Mouse (Mus musculus) kidney, embryonic 14.5 days (tissue): ENCODE results near the gene Myoz1. TPM values are rescaled to one million over a fixed set of nuclear protein-coding genes. Genes with fewer than 3 reads are reported as not detected.

ENCODE experiments used
- ATAC-seq: fragments of 200-750 bp; cut with Nextera tagmentation; 2 replicates; pipeline ENCODE4 v1.8.0; 2017; ENCODE audit warnings: moderate number of reproducible peaks, mild to moderate bottlenecking, moderate TSS enrichment, moderate library complexity; ENCODE audit not compliant: low FRiP score, low TSS enrichment
- H3K27ac ChIP-seq: fragments of 300-500 bp; sonication (generic); 2 replicates; pipeline ENCODE4 v1.5.1; 2014; ENCODE audit warnings: low read depth, mild to moderate bottlenecking, low read length, moderate library complexity, mixed read lengths
- H3K27me3 ChIP-seq: fragments of 300-500 bp; sonication (generic); 2 replicates; pipeline ENCODE4 v1.6.1; 2014; ENCODE audit warnings: mild to moderate bottlenecking, low read length; ENCODE audit not compliant: control insufficient read depth, insufficient read depth
- H3K36me3 ChIP-seq: fragments of 300-500 bp; sonication (generic); 2 replicates; pipeline ENCODE4 v1.6.1; 2014; ENCODE audit warnings: low read length, mixed read lengths; ENCODE audit not compliant: control insufficient read depth, insufficient read depth
- H3K4me1 ChIP-seq: fragments of 300-500 bp; sonication (generic); 2 replicates; pipeline ENCODE4 v1.6.1; 2014; ENCODE audit warnings: low read length, mixed read lengths; ENCODE audit not compliant: control insufficient read depth, insufficient read depth
- H3K4me2 ChIP-seq: fragments of 300-500 bp; sonication (generic); replicated peaks from 2 replicates; pipeline ENCODE4 v1.6.1; 2014; ENCODE audit warnings: low read depth, mild to moderate bottlenecking, low read length
- H3K4me3 ChIP-seq: fragments of 300-500 bp; sonication (generic); 2 replicates; pipeline ENCODE4 v1.5.1; 2014; ENCODE audit warnings: mild to moderate bottlenecking, low read length
- H3K9ac ChIP-seq: fragments of 300-500 bp; sonication (generic); 2 replicates; pipeline ENCODE4 v1.6.1; 2014; ENCODE audit warnings: low read depth, mild to moderate bottlenecking, low read length, moderate library complexity
- H3K9me3 ChIP-seq: fragments of 300-500 bp; sonication (generic); 2 replicates; pipeline ENCODE4 v1.6.1; 2016; ENCODE audit warnings: low read length; ENCODE audit not compliant: control insufficient read depth
- WGBS: fragments of 180-500 bp; shearing (Covaris S2); extraction: QIAGEN DNeasy Blood & Tissue Kit; methylation state at CpG from one replicate; pipeline ENCODE4 v1.1.7; 2014; 5-methylcytosine and 5-hydroxymethylcytosine counted together
- polyA plus RNA-seq: library from polyadenylated mRNA; unstranded; fragments of >200 nt; fragmentation: Nextera tagmentation; extraction: Ambion mirVana; gene quantifications from 2 replicates; pipeline ENCODE4 v1.2.1, GENCODE M21; 2014

The Myoz1 gene
- polyA plus RNA-seq, 1 experiment from 2014 or later, result 1.6 TPM

DNA sequence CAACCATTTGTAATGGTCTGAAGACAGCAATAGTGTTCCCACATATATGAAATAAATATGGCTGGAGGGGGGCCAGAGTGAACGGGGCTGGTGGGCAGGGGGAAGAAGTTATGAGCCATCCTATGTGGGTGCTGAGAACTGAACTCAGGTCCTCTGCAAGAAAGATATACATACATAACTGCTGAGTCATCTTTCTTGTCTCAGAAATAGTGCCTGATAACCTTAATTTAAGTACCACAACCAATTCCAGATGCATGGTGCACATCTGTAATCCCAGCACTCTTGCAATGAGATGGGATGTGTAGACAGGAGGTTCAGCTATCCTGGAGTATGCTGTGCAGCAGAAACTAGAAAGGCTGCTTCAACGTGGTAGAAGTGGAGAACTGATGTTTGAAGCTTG, 25.4 kb upstream of the Myoz1 start:
- Histone ChIP-seq H3K4me3 (no peak overlapping the region), H3K27ac (no peak overlapping the region), H3K9ac (no peak overlapping the region), H3K4me2 (no peak overlapping the region), H3K36me3 (peaks cover 94% of the 10 kb centered on the region), H3K9me3 (no peaks in the 10 kb centered on the region), H3K4me1 (no peaks in the 10 kb centered on the region), H3K27me3 (no peaks in the 10 kb centered on the region)
- no peak for ATAC-seq
- WGBS, result 93% methylated on average over 2 of the region's 2 CpGs

DNA sequence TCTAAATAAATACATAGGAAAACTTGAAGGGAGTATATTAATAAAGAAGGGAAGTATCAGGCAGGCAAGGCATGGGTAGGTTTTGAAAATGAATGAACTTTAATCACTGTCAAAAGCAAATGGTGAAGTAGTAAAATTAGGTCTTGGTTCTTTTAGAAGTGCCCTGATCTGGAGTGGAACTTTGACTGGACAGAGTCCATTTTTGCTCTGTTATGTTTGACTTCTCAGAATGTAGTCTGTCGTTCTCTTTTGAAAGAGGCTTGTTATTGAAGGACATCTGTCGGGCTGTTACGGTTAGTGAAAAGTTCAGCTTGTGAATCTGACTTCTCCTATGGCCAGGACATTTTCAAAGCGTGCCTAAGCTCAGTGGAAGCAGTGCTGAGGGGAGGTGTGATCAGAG, 21.6 kb upstream of the Myoz1 start:
- WGBS, result 96% methylated on average over 4 of the region's 4 CpGs
- H3K27me3 ChIP-seq, result no peaks in the 10 kb centered on the region
- no peak overlapping the region for H3K27ac ChIP-seq
- no peak overlapping the region for H3K9ac ChIP-seq
- peaks cover 8% of the 10 kb centered on the region; the same call in 1 of the 2 replicates for H3K4me1 ChIP-seq
- H3K36me3 ChIP-seq, result peaks cover 67% of the 10 kb centered on the region
- H3K4me3 ChIP-seq, result no peak overlapping the region
- H3K4me2 ChIP-seq, result no peak overlapping the region
- no peaks in the 10 kb centered on the region for H3K9me3 ChIP-seq
- ATAC-seq, result no peak

DNA sequence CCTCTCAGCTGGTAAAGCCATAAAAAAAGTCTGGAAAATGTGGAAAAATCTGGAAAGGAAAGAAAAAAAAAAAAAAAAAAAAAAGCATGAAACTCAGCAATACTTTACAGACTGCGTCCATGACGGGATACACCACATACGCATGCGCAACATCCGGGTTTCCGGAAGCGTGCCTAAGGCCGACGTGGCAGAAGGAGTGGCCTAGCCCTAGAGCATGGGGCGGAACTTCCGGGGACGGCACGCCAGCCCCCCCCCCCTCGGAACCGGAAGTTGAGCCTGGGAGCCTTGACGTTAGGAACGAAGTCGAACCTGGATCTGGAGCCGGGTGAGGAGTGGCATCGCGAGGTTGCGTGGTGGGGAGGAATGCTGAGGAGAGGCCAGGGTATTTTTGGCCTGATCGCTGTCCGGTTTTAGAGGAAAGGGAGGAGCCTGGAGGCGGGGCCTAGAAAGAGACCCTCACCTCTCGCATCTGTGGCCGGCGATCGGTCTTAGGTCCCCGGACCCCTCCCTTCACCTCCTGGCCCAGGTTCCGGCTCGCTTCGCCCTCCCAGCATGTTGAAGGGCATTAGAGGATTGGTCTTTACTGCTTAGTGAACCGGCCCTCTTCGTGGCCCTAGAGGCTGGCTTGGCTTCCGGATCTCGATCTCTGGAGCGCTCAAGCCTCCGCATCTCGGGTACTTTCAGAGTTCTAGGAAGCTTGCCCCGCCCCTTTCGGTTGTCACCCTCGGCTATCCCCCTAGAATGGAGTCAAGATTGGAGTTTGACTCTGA, 17.9 kb upstream of the Myoz1 start, which contains the start of gene Sec24c:
TSS of gene Sec24c (plus strand) at position 245 of the 770 bp plus-strand sequence.
- Histone ChIP-seq H3K4me3 (peak within 1 kb of the TSS; percentile 83), H3K27ac (peak within 1 kb of the TSS; percentile 97), H3K36me3 (peaks cover 30% of the 10 kb centered on the region), H3K27me3 (no peaks in the 10 kb centered on the region), H3K9ac (peak within 1 kb of the TSS; percentile 86), H3K4me1 (peaks cover 8% of the 10 kb centered on the region; the same call in 1 of the 2 replicates), H3K9me3 (no peaks in the 10 kb centered on the region), H3K4me2 (peak within 1 kb of the TSS; percentile 88)
- 2% methylated on average over 43 of the region's 43 CpGs for WGBS
- peak; percentile 97 for ATAC-seq

DNA sequence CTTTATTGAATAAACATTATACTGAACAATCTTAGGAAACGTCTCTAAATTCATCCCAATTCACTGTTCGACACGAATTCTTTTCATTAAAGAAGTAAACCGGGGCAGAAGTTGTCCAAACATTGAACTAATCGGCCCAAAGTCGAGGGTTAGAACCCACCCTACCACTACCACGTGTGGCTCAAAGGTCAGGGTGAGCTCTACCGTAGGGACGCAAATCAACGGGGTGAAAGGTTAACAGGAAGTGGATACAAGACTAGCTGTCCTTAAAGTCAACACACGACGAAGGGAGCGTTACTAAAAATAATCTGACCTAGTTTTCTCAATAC, 17.4 kb upstream of the Myoz1 start:
- whole genome bisulfite sequencing, result 12% methylated on average over 13 of the region's 13 CpGs
- Histone ChIP-seq H3K9me3 (no peaks in the 10 kb centered on the region), H3K36me3 (peaks cover 26% of the 10 kb centered on the region), H3K27ac (peak overlapping the region; percentile 97; the same call in 1 of the 2 replicates), H3K27me3 (no peaks in the 10 kb centered on the region), H3K4me1 (peaks cover 8% of the 10 kb centered on the region; the same call in 1 of the 2 replicates), H3K4me2 (peak overlapping the region; percentile 62), H3K9ac (peak overlapping the region; percentile 86), H3K4me3 (peak overlapping the region; percentile 83)
- peak; percentile 66 for ATAC-seq

DNA sequence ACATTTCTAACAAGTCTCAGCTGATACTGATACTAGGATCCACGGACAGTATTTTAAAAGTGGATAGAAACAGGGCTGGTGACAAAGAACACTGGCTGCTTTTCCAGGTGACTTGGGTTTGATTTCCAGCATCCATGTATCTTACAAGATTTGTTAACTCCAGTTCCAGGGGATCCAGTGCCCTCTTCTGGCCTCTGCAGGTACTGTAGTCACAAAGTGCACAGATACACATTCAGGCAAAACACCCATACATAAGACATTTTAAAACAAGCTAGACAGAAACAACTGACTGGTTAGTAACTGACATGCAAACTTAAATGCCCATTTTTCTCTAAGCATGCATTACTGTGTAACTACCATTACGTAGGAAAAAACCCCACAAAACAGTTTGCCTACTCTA, 16.6 kb upstream of the Myoz1 start:
- Histone ChIP-seq H3K9ac (no peak overlapping the region), H3K4me2 (no peak overlapping the region), H3K9me3 (no peaks in the 10 kb centered on the region), H3K36me3 (peaks cover 19% of the 10 kb centered on the region), H3K4me1 (peaks cover 8% of the 10 kb centered on the region; the same call in 1 of the 2 replicates), H3K4me3 (no peak overlapping the region), H3K27ac (no peak overlapping the region), H3K27me3 (no peaks in the 10 kb centered on the region)
- no peak for ATAC-seq
- WGBS, result 91% methylated on average over 2 of the region's 2 CpGs

DNA sequence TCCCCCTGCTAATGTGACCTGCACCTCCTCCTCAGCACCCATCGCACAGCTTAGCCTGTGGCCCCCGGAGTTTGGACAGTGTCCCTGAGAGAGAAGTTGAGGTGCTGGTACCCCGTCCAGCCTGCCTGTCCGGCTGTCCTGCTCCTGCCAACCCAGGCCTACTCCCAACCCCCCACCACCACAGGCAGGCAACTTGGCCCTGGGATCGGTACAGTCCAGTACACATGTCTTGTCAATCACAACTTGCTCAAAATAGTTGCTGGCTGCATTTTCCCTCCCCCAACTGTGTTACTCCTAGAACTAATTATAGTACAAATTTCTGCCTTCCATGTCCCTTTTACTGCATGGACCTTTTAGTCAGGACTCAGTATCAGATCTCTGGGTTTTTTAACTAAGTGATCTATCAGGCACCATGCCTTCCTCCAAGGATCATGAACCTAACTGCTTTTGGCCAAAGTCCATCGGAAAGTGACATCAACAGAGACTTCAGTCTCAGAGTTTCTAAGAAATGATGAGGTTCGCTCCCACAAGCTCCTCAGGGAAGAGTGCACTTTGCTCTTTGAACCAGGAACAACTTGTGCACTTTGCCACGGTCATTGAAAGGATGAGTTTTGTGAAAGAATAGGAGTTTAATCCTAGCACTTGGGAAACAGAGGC, 11.9 kb upstream of the Myoz1 start, which contains the start of gene Synpo2l:
TSS of gene Synpo2l (minus strand) at position 201 of the 657 bp plus-strand sequence.
- Histone ChIP-seq H3K27me3 (0 out of 2 replicates have a peak, but pooled peaks cover 5% of the 10 kb centered on the region), H3K9ac (no peak within 1 kb of the TSS), H3K4me1 (no peaks in the 10 kb centered on the region), H3K27ac (no peak within 1 kb of the TSS), H3K4me2 (no peak within 1 kb of the TSS), H3K9me3 (no peaks in the 10 kb centered on the region), H3K36me3 (no peaks in the 10 kb centered on the region), H3K4me3 (no peak within 1 kb of the TSS)
- no peak for ATAC-seq
- 86% methylated on average over 8 of the region's 8 CpGs for WGBS

DNA sequence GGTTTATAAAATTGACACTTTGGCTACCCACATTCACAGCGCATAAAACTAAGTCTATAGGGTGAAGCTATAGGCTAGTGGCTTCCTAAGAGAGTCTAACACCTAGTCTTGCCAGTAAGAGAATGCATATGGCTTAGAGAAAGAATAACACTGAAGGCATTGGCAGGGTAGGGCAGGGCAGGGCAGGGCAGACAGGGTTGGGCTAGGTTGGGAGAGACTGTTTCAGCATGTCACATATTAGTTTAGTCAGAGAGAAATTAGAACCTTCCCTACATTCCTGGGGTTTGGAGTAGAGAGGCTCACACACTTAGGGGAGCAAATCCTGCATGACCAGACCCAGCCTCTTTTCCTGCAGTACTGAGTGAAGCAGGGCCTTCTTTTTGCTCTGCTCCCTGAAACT, 11.1 kb upstream of the Myoz1 start:
- no peak for ATAC-seq
- WGBS, result 48% methylated on average over 1 of the region's 1 CpGs
- H3K4me3 ChIP-seq, result no peak overlapping the region
- no peaks in the 10 kb centered on the region for H3K36me3 ChIP-seq
- H3K27ac ChIP-seq, result no peak overlapping the region
- no peak overlapping the region for H3K4me2 ChIP-seq
- no peak overlapping the region for H3K9ac ChIP-seq
- no peaks in the 10 kb centered on the region; the same call in 1 of the 2 replicates for H3K4me1 ChIP-seq
- H3K27me3 ChIP-seq, result 0 out of 2 replicates have a peak, but pooled peaks cover 5% of the 10 kb centered on the region
- H3K9me3 ChIP-seq, result no peaks in the 10 kb centered on the region

DNA sequence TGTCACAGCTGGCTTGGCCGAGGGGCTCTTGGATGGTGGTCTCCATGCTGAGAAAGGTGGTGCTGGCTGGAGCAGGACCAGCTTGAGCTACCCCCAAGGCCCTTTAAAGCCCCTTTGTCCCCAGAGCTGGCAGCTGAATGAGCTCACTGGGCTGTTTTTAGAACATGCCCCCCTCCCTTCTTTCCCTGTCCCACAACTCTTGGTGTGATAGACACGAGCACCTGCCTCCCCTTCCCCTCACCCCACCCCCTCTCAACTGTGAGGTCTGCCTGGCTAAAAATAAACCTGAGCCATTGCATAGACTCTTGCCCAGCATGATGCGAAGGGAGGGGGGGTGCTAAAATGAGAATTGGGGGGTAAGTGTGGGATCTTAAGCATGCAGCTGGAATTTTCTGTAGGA, 8.1 kb upstream of the Myoz1 start:
- Histone ChIP-seq H3K36me3 (no peaks in the 10 kb centered on the region), H3K4me3 (no peak overlapping the region), H3K27ac (no peak overlapping the region), H3K4me2 (no peak overlapping the region), H3K27me3 (0 out of 2 replicates have a peak, but pooled peaks cover 5% of the 10 kb centered on the region), H3K4me1 (no peaks in the 10 kb centered on the region; the same call in 1 of the 2 replicates), H3K9me3 (no peaks in the 10 kb centered on the region), H3K9ac (no peak overlapping the region)
- ATAC-seq, result no peak
- 72% methylated on average over 3 of the region's 3 CpGs for WGBS

DNA sequence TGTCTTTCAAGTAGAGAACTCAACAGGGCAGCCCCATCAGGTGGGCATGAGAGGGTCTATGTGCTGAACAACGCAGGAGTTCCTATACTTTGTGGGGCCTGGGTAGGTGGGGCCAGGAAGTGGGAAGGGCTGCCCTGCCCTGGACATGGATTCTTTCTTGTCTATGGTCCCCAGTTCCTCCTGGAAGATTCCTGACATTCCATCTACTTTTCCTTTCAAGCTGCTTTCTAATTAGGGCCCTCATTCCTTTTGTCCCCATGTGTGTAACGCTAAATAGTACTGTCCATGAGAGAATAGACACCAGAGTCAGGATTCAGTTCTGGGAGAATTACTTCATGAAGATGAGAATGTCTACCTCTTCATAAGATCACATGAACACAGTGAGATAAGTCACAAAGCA, 7.3 kb upstream of the Myoz1 start:
- H3K9ac ChIP-seq, result no peak overlapping the region
- ATAC-seq, result no peak
- 72% methylated on average over 2 of the region's 2 CpGs for WGBS
- no peaks in the 10 kb centered on the region; the same call in 1 of the 2 replicates for H3K4me1 ChIP-seq
- H3K36me3 ChIP-seq, result no peaks in the 10 kb centered on the region
- H3K9me3 ChIP-seq, result no peaks in the 10 kb centered on the region
- no peak overlapping the region for H3K27ac ChIP-seq
- H3K4me3 ChIP-seq, result no peak overlapping the region
- H3K4me2 ChIP-seq, result no peak overlapping the region
- H3K27me3 ChIP-seq, result 0 out of 2 replicates have a peak, but pooled peaks cover 5% of the 10 kb centered on the region
